Mouse (Mus musculus): ENCODE data around the gene Lmf1. TPM values are rescaled to one million over a fixed set of nuclear protein-coding genes. Genes with fewer than 3 reads are reported as not detected.

The Lmf1 gene
- polyA plus RNA-seq, 1 experiment from 2014 or later = 36.8 TPM

DNA sequence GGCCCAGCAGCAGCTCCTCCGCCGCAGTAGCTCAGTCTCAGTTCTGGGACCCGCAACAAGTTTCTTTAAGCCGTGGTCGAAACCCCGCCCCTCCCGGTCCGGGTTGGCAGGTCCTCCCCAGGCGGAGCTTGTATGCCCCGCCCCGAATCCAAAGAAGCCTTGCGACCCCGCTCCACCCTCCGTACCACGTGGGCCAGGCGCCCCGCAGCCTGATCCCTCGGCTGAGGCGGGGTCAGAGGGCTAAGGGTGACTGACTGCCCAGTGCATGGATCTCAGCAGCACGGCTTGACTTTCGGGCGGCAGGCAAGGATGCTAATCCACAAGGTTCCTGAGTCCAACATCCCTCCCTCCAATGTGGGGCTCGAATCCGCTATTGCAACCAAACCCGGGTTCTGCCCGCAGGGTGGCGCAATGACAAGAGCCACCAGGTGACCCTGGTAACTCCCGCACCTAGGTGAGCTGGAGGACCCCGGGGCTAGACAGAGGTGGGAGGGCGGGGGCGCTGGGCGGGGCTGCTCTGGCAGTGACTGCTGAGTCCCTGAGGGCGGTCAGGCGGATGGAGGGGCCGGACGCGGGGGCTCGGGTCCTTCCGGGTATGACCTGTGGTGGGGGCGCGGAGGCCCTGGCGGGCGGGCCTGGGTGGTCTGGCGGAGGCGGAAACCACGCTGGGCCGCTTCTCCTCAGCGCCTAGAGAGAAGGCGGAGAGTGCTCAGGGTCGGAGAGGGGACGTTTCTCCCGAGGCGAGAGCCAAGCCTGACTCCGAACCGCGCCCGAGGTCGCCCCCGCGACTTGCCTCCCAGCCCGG is 8.0 kb upstream of the Lmf1 start, which contains the start of gene Sox8:
Gene Sox8 (minus strand): TSS at position 39 of the 805 bp plus-strand sequence.
- peak within 1 kb of the TSS; percentile 89 for H3K27ac ChIP-seq
- H3K4me3 ChIP-seq = peak within 1 kb of the TSS; percentile 81
- H3K9me3 ChIP-seq = no peaks in the 10 kb centered on the region
- under 1% methylated on average over 61 of the region's 61 CpGs for WGBS
- DNase-seq (ENCODE audit: low spot score) = peak; percentile 94
- 0 out of 2 replicates have a peak, but pooled peaks cover 2% of the 10 kb centered on the region for H3K36me3 ChIP-seq
- H3K4me1 ChIP-seq = peaks cover 54% of the 10 kb centered on the region
- H3K27me3 ChIP-seq (ENCODE audit: insufficient read depth, poor library complexity, severe bottlenecking) = peaks cover 73% of the 10 kb centered on the region

DNA sequence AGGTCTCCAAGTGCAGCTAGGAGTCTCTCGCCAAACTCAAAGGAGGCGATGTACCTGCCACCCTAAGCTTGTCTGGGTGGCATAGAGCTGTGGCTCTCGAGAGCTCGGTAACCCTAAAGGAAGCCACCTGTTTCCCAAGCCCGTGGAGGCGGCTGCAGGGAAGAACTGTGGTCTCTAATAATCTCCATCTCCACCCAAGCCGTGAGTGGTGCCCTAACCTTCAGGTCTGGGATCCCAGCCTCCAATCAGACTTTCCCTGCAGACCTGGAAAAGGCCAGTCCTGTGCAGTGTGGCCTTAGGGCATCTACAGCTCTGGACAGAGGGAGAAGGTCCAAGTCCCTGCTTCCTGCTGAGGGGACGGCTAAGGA is 7.4 kb upstream of the Lmf1 start:
- peak overlapping the region; percentile 81 for H3K4me3 ChIP-seq
- peaks cover 70% of the 10 kb centered on the region for H3K27me3 ChIP-seq (ENCODE audit: insufficient read depth, poor library complexity, severe bottlenecking)
- no peak for DNase-seq (ENCODE audit: low spot score)
- H3K9me3 ChIP-seq = no peaks in the 10 kb centered on the region
- peak overlapping the region; percentile 89 for H3K27ac ChIP-seq
- 4% methylated on average over 8 of the region's 8 CpGs for WGBS
- 0 out of 2 replicates have a peak, but pooled peaks cover 2% of the 10 kb centered on the region for H3K36me3 ChIP-seq
- H3K4me1 ChIP-seq = peaks cover 54% of the 10 kb centered on the region

GRCm38 (mm10) chr17:25575208-25575971 is 3.5 kb upstream of the Lmf1 start:
- H3K27me3 ChIP-seq (ENCODE audit: insufficient read depth, poor library complexity, severe bottlenecking) = peaks cover 40% of the 10 kb centered on the region
- peak overlapping the region; percentile 60; the same call in 1 of the 2 replicates for H3K27ac ChIP-seq
- H3K36me3 ChIP-seq = peaks cover 4% of the 10 kb centered on the region; the same call in 1 of the 2 replicates
- H3K4me1 ChIP-seq = peaks cover 44% of the 10 kb centered on the region
- H3K4me3 ChIP-seq = no peak overlapping the region; the same call in 1 of the 2 replicates
- no peaks in the 10 kb centered on the region for H3K9me3 ChIP-seq
- DNase-seq (ENCODE audit: low spot score) = no peak
- WGBS = 52% methylated on average over 12 of the region's 12 CpGs

DNA sequence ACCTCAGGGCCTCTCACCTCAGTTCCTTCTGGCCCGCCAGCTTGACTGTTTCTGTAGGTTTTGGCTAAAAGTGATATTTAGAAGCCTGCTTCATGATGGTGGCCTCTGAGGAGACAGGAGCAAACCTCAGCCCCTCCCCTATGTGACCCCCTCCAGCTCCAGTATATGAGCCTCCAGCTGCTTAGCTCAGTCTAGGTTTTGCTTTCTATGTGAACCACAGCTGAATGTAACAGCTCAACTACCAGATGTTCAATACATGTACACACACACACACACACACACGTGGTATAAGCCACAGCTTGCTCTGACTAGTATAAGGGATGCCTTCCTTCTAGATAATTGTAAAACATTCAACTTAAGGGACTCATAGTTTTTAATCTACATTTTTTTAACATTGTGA is 2.9 kb upstream of the Lmf1 start:
- H3K27me3 ChIP-seq (ENCODE audit: insufficient read depth, poor library complexity, severe bottlenecking) = peaks cover 40% of the 10 kb centered on the region
- no peak overlapping the region for H3K27ac ChIP-seq
- no peaks in the 10 kb centered on the region for H3K9me3 ChIP-seq
- H3K36me3 ChIP-seq = peaks cover 4% of the 10 kb centered on the region; the same call in 1 of the 2 replicates
- no peak for DNase-seq (ENCODE audit: low spot score)
- 73% methylated on average over 2 of the region's 2 CpGs for WGBS
- H3K4me1 ChIP-seq = peaks cover 43% of the 10 kb centered on the region
- H3K4me3 ChIP-seq = no peak overlapping the region

GRCm38 (mm10) chr17:25577263-25577662 is 1.6 kb upstream of the Lmf1 start:
- DNase-seq (ENCODE audit: low spot score) = no peak
- Histone ChIP-seq H3K36me3 (peaks cover 4% of the 10 kb centered on the region; the same call in 1 of the 2 replicates), H3K27me3 (ENCODE audit: insufficient read depth, poor library complexity, severe bottlenecking) (peaks cover 31% of the 10 kb centered on the region), H3K9me3 (no peaks in the 10 kb centered on the region), H3K4me1 (peaks cover 43% of the 10 kb centered on the region), H3K4me3 (no peak overlapping the region), H3K27ac (no peak overlapping the region)
- 65% methylated on average over 6 of the region's 6 CpGs for WGBS

- Histone ChIP-seq H3K36me3 (peaks cover 4% of the 10 kb centered on the region; the same call in 1 of the 2 replicates), H3K27me3 (ENCODE audit: insufficient read depth, poor library complexity, severe bottlenecking) (peaks cover 27% of the 10 kb centered on the region), H3K27ac (no peak overlapping the region), H3K4me1 (peaks cover 48% of the 10 kb centered on the region), H3K9me3 (no peaks in the 10 kb centered on the region), H3K4me3 (no peak overlapping the region)
- no peak for DNase-seq (ENCODE audit: low spot score)
- 57% methylated on average over 2 of the region's 2 CpGs for WGBS
Measured at GRCm38 (mm10) chr17:25577702-25578101, 1.2 kb upstream of the Lmf1 start.

DNA sequence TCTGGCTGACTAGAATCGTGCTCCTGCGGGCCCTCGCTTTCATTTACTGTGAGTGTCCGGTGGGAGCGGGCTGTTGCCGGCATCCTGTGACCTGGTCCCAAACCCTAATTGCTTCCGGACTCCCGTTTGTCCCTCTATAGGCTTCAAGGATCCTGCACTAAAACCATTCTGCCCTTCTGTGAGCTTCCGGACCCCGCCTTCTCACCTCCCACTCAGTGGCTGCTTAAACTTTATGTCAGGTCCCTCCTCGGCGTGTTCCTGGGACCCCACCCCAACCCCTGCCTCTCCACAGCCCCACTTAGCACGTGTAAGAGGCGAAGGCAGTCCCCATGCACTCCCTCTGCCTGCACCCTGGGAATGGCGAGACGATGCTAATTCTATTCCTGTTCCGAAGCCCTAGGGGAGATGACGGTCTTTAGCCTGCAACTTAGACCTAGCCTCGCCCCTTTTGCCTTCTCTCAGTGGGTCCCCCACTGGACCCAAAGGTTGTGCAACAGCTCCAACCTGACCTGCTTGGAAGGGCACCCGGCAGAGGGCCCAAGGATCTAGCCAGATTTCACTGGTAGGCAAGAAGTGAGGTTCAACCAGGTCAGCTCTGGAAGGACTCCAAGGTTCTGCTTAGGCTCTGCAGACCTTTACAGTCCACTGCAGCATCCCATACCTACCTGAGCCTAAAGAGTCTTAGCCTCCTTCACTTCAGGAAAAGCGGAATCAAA is 605 bp downstream of the Lmf1 start:
- H3K27ac ChIP-seq = peak overlapping the region; percentile 94
- 6% methylated on average over 21 of the region's 21 CpGs for WGBS
- peaks cover 59% of the 10 kb centered on the region for H3K4me1 ChIP-seq
- no peak for DNase-seq (ENCODE audit: low spot score)
- H3K27me3 ChIP-seq (ENCODE audit: insufficient read depth, poor library complexity, severe bottlenecking) = peaks cover 9% of the 10 kb centered on the region; the same call in 1 of the 2 replicates
- H3K9me3 ChIP-seq = no peaks in the 10 kb centered on the region
- peak overlapping the region; percentile 78 for H3K4me3 ChIP-seq
- peaks cover 5% of the 10 kb centered on the region for H3K36me3 ChIP-seq

- H3K4me3 ChIP-seq = peak overlapping the region; percentile 39
- peak; percentile 82 for DNase-seq (ENCODE audit: low spot score)
- peak overlapping the region; percentile 67 for H3K27ac ChIP-seq
- peaks cover 48% of the 10 kb centered on the region for H3K4me1 ChIP-seq
- H3K9me3 ChIP-seq = no peaks in the 10 kb centered on the region
- peaks cover 7% of the 10 kb centered on the region; the same call in 1 of the 2 replicates for H3K27me3 ChIP-seq (ENCODE audit: insufficient read depth, poor library complexity, severe bottlenecking)
- WGBS = 47% methylated on average over 8 of the region's 8 CpGs
- peaks cover 28% of the 10 kb centered on the region for H3K36me3 ChIP-seq
Measured at GRCm38 (mm10) chr17:25582076-25582475, 3.2 kb downstream of the Lmf1 start.

DNA sequence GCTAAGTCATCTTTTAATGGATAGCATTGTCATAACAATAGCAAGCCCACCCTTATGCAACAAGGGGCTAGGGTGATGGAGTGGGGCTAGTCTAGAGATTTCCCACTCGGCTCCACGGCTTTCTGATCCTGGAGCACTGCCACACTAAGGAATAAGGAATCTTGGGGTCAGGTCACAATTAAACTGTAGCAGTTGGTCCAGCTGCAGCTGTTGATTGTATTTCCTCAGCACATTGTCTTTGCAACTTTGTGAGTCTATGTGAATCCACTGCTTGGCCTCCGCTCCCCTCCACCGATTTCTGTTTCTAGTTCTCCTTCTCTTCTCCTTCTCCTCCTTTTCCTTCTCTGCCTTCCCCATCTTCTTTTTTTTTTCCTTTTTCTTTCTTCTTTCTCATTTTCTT is 4.2 kb downstream of the Lmf1 start:
- no peaks in the 10 kb centered on the region for H3K9me3 ChIP-seq
- no peak overlapping the region for H3K4me3 ChIP-seq
- no peak overlapping the region for H3K27ac ChIP-seq
- peaks cover 48% of the 10 kb centered on the region for H3K4me1 ChIP-seq
- H3K36me3 ChIP-seq = peaks cover 38% of the 10 kb centered on the region
- H3K27me3 ChIP-seq (ENCODE audit: insufficient read depth, poor library complexity, severe bottlenecking) = no peaks in the 10 kb centered on the region
- WGBS = 80% methylated on average over 4 of the region's 4 CpGs
- DNase-seq (ENCODE audit: low spot score) = no peak

GRCm38 (mm10) chr17:25583858-25584257 is 5.0 kb downstream of the Lmf1 start:
- Histone ChIP-seq H3K36me3 (peaks cover 46% of the 10 kb centered on the region), H3K27me3 (ENCODE audit: insufficient read depth, poor library complexity, severe bottlenecking) (no peaks in the 10 kb centered on the region), H3K4me1 (peaks cover 42% of the 10 kb centered on the region), H3K9me3 (no peaks in the 10 kb centered on the region), H3K4me3 (no peak overlapping the region), H3K27ac (no peak overlapping the region)
- WGBS = 75% methylated on average over 8 of the region's 8 CpGs
- DNase-seq (ENCODE audit: low spot score) = no peak

DNA sequence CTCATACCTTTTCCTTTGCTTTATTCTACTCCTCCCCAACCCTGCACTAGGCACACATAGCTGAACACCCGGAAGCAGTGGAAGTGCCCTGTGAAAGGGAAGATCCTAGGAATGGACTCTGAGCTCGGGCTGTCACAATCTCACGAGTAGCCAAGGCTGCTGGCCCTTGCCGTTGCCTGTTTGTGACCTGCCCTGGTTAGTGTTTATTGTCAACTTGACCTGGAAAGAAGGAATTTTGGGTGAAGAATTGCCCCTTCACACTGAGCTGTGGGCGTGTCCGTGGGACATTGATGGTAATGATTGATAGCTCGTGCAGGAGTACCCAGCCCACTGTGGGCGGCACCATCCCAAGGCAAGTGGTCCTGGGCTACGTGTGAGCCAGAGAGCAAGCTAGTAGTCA is 5.8 kb downstream of the Lmf1 start:
- H3K9me3 ChIP-seq = no peaks in the 10 kb centered on the region
- H3K27ac ChIP-seq = no peak overlapping the region
- H3K27me3 ChIP-seq (ENCODE audit: insufficient read depth, poor library complexity, severe bottlenecking) = no peaks in the 10 kb centered on the region
- no peak overlapping the region for H3K4me3 ChIP-seq
- peaks cover 54% of the 10 kb centered on the region for H3K36me3 ChIP-seq
- DNase-seq (ENCODE audit: low spot score) = no peak
- 91% methylated on average over 9 of the region's 9 CpGs for WGBS
- peaks cover 39% of the 10 kb centered on the region for H3K4me1 ChIP-seq

DNA sequence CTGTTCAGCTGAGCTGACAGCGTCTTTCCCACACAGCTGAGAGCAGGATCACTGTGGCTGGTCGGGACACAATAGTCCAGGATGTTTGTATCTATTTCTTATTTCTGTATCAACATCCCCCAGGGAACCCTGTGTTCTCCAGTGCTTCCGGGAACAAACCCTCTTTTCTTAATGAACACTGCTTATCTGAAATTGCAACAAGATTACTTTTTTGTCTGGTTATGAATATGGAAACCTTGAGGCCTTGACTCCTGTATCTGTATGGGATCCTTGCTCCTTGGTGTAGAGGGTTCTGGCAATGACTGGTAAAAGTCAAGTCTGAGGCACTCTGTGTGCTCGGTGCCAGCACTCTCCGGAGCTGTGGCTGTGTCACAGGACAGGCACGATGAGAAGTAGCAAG is 11.2 kb downstream of the Lmf1 start:
- Histone ChIP-seq H3K9me3 (0 out of 2 replicates have a peak, but pooled peaks cover 3% of the 10 kb centered on the region), H3K36me3 (peaks cover 76% of the 10 kb centered on the region), H3K4me1 (peaks cover 29% of the 10 kb centered on the region), H3K27me3 (ENCODE audit: insufficient read depth, poor library complexity, severe bottlenecking) (no peaks in the 10 kb centered on the region), H3K27ac (no peak overlapping the region), H3K4me3 (no peak overlapping the region)
- 92% methylated on average over 6 of the region's 6 CpGs for WGBS
- DNase-seq (ENCODE audit: low spot score) = no peak

Measured in heart, embryonic 10.5 days (tissue).